Mouse (Mus musculus): ENCODE measurements at regions not wholly inside any gene's neighbourhood (a gene's known extent, or its start where the extent isn't known, plus 50 kb on each side); places are given as distances from the start of the nearest gene placed in this dataset.

DNA sequence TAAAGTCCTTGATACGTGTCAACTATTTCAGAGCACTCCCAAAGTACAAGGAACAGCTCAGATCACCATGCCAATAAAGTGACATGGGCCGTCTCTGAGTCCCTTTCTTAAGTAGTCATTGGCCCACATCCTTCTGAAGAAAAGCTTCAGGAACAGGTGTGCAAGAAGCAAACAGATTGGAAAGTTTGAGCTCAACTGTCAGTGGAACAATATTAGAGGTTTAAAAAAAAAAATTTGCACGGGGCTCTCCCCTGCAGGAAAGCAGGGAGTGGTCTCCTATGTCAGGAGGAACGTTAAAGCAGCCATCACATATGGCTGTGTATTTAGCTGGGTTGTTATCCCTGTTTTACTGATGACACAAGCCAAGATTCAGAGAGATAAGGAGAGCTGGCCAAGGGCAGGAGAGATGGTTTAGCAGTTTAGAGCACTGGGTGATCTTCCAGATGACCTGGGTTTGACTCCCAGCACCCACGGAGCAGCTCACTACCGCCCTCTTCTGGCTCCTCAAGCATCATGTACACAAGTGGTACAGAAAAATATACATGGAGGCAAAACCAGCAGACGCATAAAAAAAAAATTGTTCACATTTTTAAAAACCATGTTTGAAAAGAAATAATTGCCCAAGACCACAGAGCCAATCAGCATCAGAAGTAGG, 318.3 kb upstream of the Clint1 start:
- peak; percentile 34; the same call in 1 of the 2 replicates for TF ChIP-seq CTCF (IDR thresholded peaks at IDR 0.05; ENCODE audit: extremely low read depth, insufficient read depth, insufficient read length, insufficient replicate concordance)
- TF ChIP-seq POLR2A (IDR thresholded peaks at IDR 0.05; ENCODE audit: low read depth, low read length): no peak

Data from spleen, adult 2 months (tissue).